23 mouse cellular contexts compared by ENCODE assay signal in the genomic region with DNA sequence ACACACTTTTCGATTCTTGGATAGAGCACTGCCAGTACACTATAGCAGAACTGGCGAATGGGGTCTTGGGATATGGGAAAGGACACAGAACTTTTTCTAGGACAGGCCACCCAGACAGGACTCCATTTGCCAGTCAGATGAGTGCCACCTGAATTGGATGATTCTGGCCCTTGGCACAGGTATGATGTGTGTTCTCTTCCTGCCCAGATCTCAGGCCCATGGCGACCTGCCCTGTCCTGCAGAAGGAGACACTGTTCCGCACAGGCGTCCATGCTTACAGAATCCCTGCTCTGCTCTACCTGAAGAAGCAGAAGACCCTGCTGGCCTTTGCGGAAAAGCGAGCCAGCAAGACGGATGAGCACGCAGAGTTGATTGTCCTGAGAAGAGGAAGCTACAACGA. TPM values are rescaled to one million over a fixed set of nuclear protein-coding genes. Genes with fewer than 3 reads are reported as not detected.
A peak's percentile ranks its signal among the peaks of the same experiment; 100 is the strongest.
DNase-seq lines count a peak whose midpoint lies in the region; ATAC-seq and TF ChIP-seq lines count a peak whose summit lies in the region.
"Had no signal": no experiment of that assay in that cellular context is flagged by ENCODE, and none has a peak within 500 bp of the region (broad histone marks: within the 10 kb centered on the region; RNA-seq: fewer than 3 reads in every experiment).

No protein-coding gene starts in this region.

- H3K4me3 ChIP-seq in cortical plate, adult 2 months (ENCODE audit: insufficient read depth, low read length) = no peak overlapping the region
- H3K4me3 ChIP-seq in hindbrain, postnatal 0 days (ENCODE audit: low read length) = no peak overlapping the region
- H3K4me3 ChIP-seq: forebrain, embryonic 15.5 days; heart, adult 2 months; heart, embryonic 12.5 days; hindbrain, embryonic 13.5 days; kidney, embryonic 15.5 days; limb, embryonic 10.5 days; limb, embryonic 15.5 days; liver, embryonic 13.5 days; midbrain, embryonic 13.5 days had no signal

- no peaks in the 10 kb centered on the region for H3K27me3 ChIP-seq in hindbrain, postnatal 0 days (ENCODE audit: insufficient read depth, low read length)
- H3K27me3 ChIP-seq: forebrain, embryonic 15.5 days; heart, embryonic 12.5 days; hindbrain, embryonic 13.5 days; kidney, embryonic 15.5 days; limb, embryonic 15.5 days; liver, embryonic 13.5 days; midbrain, embryonic 13.5 days had no signal

- H3K4me1 ChIP-seq in cortical plate, adult 2 months (ENCODE audit: control insufficient read depth, insufficient read depth, low read length) = peaks cover 9% of the 10 kb centered on the region
- no peaks in the 10 kb centered on the region for H3K4me1 ChIP-seq in hindbrain, postnatal 0 days (ENCODE audit: insufficient read depth, low read length)
- H3K4me1 ChIP-seq: heart, embryonic 12.5 days; hindbrain, embryonic 13.5 days; kidney, embryonic 15.5 days; limb, embryonic 10.5 days; liver, embryonic 13.5 days; midbrain, embryonic 13.5 days had no signal

- H3K9ac ChIP-seq in hindbrain, postnatal 0 days (replicated peaks; ENCODE audit: low read length) = no peak overlapping the region
- H3K9ac ChIP-seq: forebrain, embryonic 15.5 days; heart, embryonic 12.5 days; hindbrain, embryonic 13.5 days; kidney, embryonic 15.5 days; limb, embryonic 15.5 days; liver, embryonic 13.5 days; midbrain, embryonic 13.5 days had no signal

- H3K9me3 ChIP-seq in hindbrain, postnatal 0 days (ENCODE audit: low read length) = no peaks in the 10 kb centered on the region
- H3K9me3 ChIP-seq: forebrain, embryonic 15.5 days; heart, embryonic 12.5 days; hindbrain, embryonic 13.5 days; kidney, embryonic 15.5 days; limb, embryonic 10.5 days; limb, embryonic 15.5 days; liver, embryonic 13.5 days; midbrain, embryonic 13.5 days had no signal

- peak overlapping the region; percentile 12; the same call in 1 of the 2 replicates for H3K27ac ChIP-seq in cortical plate, adult 2 months (ENCODE audit: insufficient read depth, low read length)
- no peak overlapping the region for H3K27ac ChIP-seq in hindbrain, postnatal 0 days
- H3K27ac ChIP-seq: forebrain, embryonic 15.5 days; heart, adult 2 months; hindbrain, embryonic 13.5 days; kidney, embryonic 15.5 days; limb, embryonic 10.5 days; limb, embryonic 15.5 days; liver, embryonic 13.5 days; midbrain, embryonic 13.5 days had no signal

- ATAC-seq in hindbrain, postnatal 0 days = no peak
- ATAC-seq: forebrain, embryonic 15.5 days; midbrain, embryonic 13.5 days had no signal

- no peak for TF ChIP-seq POLR2A in cortical plate, adult 2 months (IDR thresholded peaks at IDR 0.05; ENCODE audit: extremely low read depth, insufficient read depth, low read length)

- no peak overlapping the region for H3K4me2 ChIP-seq in hindbrain, postnatal 0 days (ENCODE audit: low read depth, low read length)
- H3K4me2 ChIP-seq: forebrain, embryonic 15.5 days; heart, embryonic 12.5 days; hindbrain, embryonic 13.5 days; kidney, embryonic 15.5 days; limb, embryonic 15.5 days; liver, embryonic 13.5 days; midbrain, embryonic 13.5 days had no signal

- peak; percentile 24 for DNase-seq in cerebellum, adult 8-10 months
- DNase-seq in cerebellum, adult 11 months = no peak
- peak; percentile 52 to 55 for DNase-seq in cerebellum, postnatal 25 days
- DNase-seq in skeletal muscle tissue, adult 2 months (ENCODE audit: low read depth, low spot score) = peak; percentile 19
- no peak for DNase-seq in hindbrain, postnatal 0 days (ENCODE audit: low spot score)
- DNase-seq: adrenal gland, postnatal 25 days; B cell, adult 2 months; kidney, adult 18-20 months; kidney, postnatal 25 days; liver, embryonic 13.5 days; lung, postnatal 4 days; right cerebral cortex, postnatal 4 days had no signal

- H3K36me3 ChIP-seq in hindbrain, postnatal 0 days (ENCODE audit: insufficient read depth, low read length) = no peaks in the 10 kb centered on the region
- H3K36me3 ChIP-seq: forebrain, embryonic 15.5 days; heart, embryonic 12.5 days; hindbrain, embryonic 13.5 days; kidney, embryonic 15.5 days; limb, embryonic 10.5 days; limb, embryonic 15.5 days; liver, embryonic 13.5 days; midbrain, embryonic 13.5 days had no signal

- no peak for TF ChIP-seq CTCF in cortical plate, adult 2 months (IDR thresholded peaks at IDR 0.05; ENCODE audit: extremely low read depth, insufficient read depth, low read length)
- no peak for TF ChIP-seq CTCF in hindbrain, postnatal 0 days (IDR thresholded peaks at IDR 0.05; ENCODE audit: low read depth)

- WGBS in hindbrain, postnatal 0 days = 96% methylated on average over 10 of the region's 10 CpGs

RNA-seq across cellular contexts. Expression of a gene that starts 21.0 kb away (rescaled TPM):
- polyA plus RNA-seq in cortical plate, adult 2 months (2012; rRNA removed) = 293 and 323 TPM in 2 replicates
- total RNA-seq in hindbrain, postnatal 0 days (2014; rRNA removed) = 42.1 and 49.1 TPM in 2 replicates
- 32.4 and 35.6 TPM in 2 replicates for polyA plus RNA-seq in hindbrain, postnatal 0 days (2015; fragmentation: Nextera tagmentation; extraction: Ambion mirVana)
- total RNA-seq: megakaryocyte-erythroid progenitor cell, adult 5-6 weeks; neutrophil, adult 5-6 weeks had no signal

RNA-seq across cellular contexts. Expression of a gene that starts 25.4 kb away (rescaled TPM):
- 18.2 and 18.3 TPM in 2 replicates for polyA plus RNA-seq in cortical plate, adult 2 months (2012; rRNA removed)
- 7.4 and 20.1 TPM in 2 replicates for total RNA-seq in hindbrain, postnatal 0 days (2014; rRNA removed)
- 2.1 and 2.3 TPM in 2 replicates for polyA plus RNA-seq in hindbrain, postnatal 0 days (2015; fragmentation: Nextera tagmentation; extraction: Ambion mirVana)

Comparison
In these comparisons a context has a peak if more than half of its experiments do, and no peak if none do; other contexts are left out.
1. DNase-seq: peak in cerebellum, adult 8-10 months (single experiment), cerebellum, postnatal 25 days (2 of 2) and skeletal muscle tissue, adult 2 months (single experiment); none in cerebellum, adult 11 months (single experiment) and hindbrain, postnatal 0 days (single experiment).